Mouse (Mus musculus) liver, embryonic 18 days (tissue): ENCODE results near the gene Mt3. TPM values are rescaled to one million over a fixed set of nuclear protein-coding genes. Genes with fewer than 3 reads are reported as not detected.

Experiments
- polyA plus RNA-seq: library from polyadenylated mRNA; depleted of rRNA; stranded (reverse); fragments of >200 nt; gene quantifications from 2 replicates; pipeline ENCODE4 v1.2.3, GENCODE M21; 2012; rRNA removed

The Mt3 gene
- polyA plus RNA-seq, result not detected in 2 replicates

DNA sequence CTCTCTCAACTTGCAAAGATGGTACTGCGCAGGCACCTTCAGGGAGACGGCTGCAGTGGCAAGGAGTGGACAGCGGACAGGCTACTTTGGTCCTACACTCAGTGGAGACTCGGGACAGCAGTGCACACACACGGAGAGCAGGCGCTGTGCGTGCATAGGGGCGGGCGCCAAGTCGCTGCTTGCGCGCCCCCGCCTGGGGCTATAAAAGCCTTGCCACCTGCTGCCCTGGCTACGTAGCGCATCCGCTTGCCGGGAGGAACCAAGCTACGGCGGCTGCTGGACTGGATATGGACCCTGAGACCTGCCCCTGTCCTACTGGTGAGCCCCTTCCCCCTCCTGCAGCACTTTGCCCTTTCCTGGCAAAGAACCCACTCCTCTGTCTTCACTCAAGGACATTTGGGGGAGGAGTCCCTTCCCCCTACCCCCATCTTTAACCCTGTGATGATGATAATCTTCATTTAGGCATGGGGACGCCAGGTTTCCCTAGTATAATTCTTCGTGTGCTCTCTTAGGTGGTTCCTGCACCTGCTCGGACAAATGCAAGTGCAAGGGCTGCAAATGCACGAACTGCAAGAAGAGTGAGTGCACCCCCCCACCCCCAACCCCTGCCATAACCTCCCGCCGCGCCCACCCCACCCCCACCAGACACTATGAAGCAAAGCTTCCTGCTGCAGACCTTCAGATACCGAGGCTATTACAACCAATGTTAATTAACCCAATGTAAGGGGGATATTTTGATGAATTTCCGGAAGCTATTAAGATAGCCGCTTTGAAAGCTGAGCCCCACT, at the start of gene Mt3:
Mt3 (plus strand) TSS at position 95 of the 788 bp plus-strand sequence.

DNA sequence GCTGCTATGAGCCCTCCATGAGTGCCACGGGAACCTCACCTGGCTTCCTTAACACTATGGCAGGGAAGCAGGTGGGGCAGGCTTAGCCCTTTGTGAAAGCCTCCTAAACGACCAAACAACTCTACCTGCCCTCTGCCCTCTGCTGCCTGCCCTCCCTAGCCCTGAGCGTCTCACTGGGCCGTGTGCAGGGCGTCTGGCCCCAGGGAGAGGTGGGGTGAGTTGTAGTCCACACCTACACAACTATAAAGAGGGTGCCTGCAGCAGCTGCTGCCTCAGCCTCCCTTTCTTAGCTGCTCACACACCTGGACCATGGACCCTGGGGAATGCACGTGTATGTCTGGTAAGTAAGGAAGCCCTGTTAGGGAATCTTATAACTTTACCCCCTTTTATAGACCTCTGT, 15.5 kb upstream of the Mt3 start, which contains the start of gene Mt4:
Mt4 (plus strand) TSS at position 265 of the 400 bp plus-strand sequence.

DNA sequence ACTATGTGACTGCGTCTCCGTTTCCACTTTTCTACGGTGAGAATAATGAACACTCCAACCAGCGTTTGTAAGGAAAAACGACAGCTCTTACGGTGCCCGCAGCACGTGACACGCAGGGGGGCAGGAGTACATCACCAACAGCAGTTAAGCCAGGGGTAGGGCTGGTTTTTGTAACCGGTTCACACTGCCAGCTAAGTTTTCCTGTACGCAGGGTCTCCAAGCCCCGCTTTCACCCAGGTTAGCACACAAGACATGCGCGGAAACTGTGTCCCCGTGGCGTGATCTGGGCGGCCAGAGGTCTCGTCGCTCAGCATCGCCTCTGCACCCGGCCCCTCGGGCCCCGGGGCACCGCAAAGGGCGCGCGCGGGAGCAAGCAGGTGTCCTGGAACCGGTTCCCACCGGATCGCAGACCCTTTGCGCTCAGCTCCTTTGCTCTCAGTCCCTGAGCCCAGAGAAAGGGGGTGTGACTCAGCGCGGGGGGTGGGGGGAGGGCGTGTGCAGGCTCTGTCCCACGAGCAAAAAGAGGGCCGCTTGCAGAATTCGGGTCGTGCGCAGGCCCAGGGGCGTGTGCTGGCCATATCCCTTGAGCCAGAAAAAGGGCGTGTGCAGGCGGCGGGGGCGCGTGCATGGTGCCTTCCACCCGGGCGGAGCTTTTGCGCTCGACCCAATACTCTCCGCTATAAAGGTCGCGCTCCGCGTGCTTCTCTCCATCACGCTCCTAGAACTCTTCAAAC, 19.8 kb downstream of the Mt3 start, which contains the start of gene Mt2:
Mt2 (plus strand) TSS at position 590 of the 734 bp plus-strand sequence.

DNA sequence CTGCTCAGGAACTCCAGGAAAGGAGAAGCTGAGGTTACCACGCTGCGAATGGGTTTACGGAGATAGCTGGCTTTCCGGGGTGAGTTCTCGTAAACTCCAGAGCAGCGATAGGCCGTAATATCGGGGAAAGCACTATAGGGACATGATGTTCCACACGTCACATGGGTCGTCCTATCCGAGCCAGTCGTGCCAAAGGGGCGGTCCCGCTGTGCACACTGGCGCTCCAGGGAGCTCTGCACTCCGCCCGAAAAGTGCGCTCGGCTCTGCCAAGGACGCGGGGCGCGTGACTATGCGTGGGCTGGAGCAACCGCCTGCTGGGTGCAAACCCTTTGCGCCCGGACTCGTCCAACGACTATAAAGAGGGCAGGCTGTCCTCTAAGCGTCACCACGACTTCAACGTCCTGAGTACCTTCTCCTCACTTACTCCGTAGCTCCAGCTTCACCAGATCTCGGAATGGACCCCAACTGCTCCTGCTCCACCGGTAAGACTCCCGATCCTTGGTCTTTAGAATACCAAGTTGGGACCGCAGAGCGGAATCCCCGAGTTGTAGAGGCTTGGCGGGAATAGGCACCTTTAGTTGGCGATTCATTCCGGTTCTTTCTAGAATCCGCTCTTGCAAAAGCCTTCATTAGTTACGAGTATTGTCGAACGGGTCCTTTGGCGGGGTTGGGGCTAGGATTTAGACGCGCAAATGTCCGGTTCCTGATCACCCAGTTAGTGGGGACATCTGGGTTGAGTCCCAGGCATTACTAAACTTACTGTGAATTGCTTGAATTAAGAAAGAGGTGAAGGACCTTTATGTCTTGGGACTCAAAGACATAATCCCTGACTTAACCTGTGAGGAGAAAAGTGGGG, 26.7 kb downstream of the Mt3 start, which contains the start of gene Mt1:
Mt1 (plus strand) TSS at position 226 of the 856 bp plus-strand sequence.

Other genes with a start within 250 kb of the Mt3 start
- 47.1 and 50.3 TPM in 2 replicates for gene Amfr, start 139.8 kb upstream of the Mt3 start, polyA plus RNA-seq
- gene Nudt21, start 115.6 kb upstream of the Mt3 start, polyA plus RNA-seq, result 38.1 and 40.6 TPM in 2 replicates
- 3.5 and 4.5 TPM in 2 replicates for gene Ogfod1, start 115.4 kb upstream of the Mt3 start, polyA plus RNA-seq
- gene Bbs2, start 53.7 kb upstream of the Mt3 start, polyA plus RNA-seq, result 3.0 and 3.5 TPM in 2 replicates
- not detected in 2 replicates for gene Mt4, start 15.4 kb upstream of the Mt3 start, polyA plus RNA-seq
- 484 and 1,170 TPM in 2 replicates for gene Mt2, start 20.1 kb downstream of the Mt3 start, polyA plus RNA-seq
- 1,348 and 3,546 TPM in 2 replicates for gene Mt1, start 26.5 kb downstream of the Mt3 start, polyA plus RNA-seq
- 13.2 and 14.5 TPM in 2 replicates for gene Nup93, start 62.0 kb downstream of the Mt3 start, polyA plus RNA-seq
- 1.1 and 1.4 TPM in 2 replicates for gene Slc12a3, start 176.6 kb downstream of the Mt3 start, polyA plus RNA-seq
- gene Herpud1, start 233.8 kb downstream of the Mt3 start, polyA plus RNA-seq, result 225 and 236 TPM in 2 replicates